Mouse (Mus musculus) liver, embryonic 14.5 days (tissue): Measurements from ENCODE around the gene Pold2. TPM values are rescaled to one million over a fixed set of nuclear protein-coding genes. Genes with fewer than 3 reads are reported as not detected.

ENCODE experiments used
- ATAC-seq: fragments of 200-750 bp; cut with Nextera tagmentation; 2 replicates; pipeline ENCODE4 v1.8.0; 2017; ENCODE audit warnings: moderate number of reproducible peaks, mild to moderate bottlenecking, moderate library complexity; ENCODE audit not compliant: insufficient read depth
- DNase-seq, 3 experiments: peaks; one replicate each; pipeline ENCODE4 v3.0.0-alpha.2; 2012 to 2013; ENCODE audit warnings: low read depth in 3 of 3, low spot score in 3 of 3
- H3K27ac ChIP-seq: fragments of 300-500 bp; sonication (generic); 2 replicates; pipeline ENCODE4 v1.5.1; 2014; ENCODE audit warnings: moderate library complexity, mild to moderate bottlenecking, control low read depth, inconsistent platforms
- H3K27me3 ChIP-seq: fragments of 300-500 bp; sonication (generic); 2 replicates; pipeline ENCODE4 v1.6.1; 2014; ENCODE audit warnings: mild to moderate bottlenecking, low read length, moderate library complexity; ENCODE audit not compliant: control insufficient read depth, insufficient read depth
- H3K36me3 ChIP-seq: fragments of 300-500 bp; sonication (generic); replicated peaks from 2 replicates; pipeline ENCODE4 v1.6.1; 2014; ENCODE audit warnings: low read depth; ENCODE audit not compliant: control insufficient read depth, insufficient read depth
- H3K4me1 ChIP-seq, 2 experiments: fragments of 200-500 bp in 1 of 2; fragments of 300-500 bp in 1 of 2; sonication (generic) in 1 of 2; replicated peaks; 2 replicates each; pipeline ENCODE4 v1.6.1; 2012 to 2014; ENCODE audit warnings: antibody characterized with exemption in 1 of 2, inconsistent platforms in 1 of 2, low read length in 1 of 2; ENCODE audit not compliant: control insufficient read depth in 2 of 2, insufficient read depth in 2 of 2
- H3K4me2 ChIP-seq: fragments of 300-500 bp; sonication (generic); 2 replicates; pipeline ENCODE4 v1.6.1; 2014; ENCODE audit warnings: low read depth, mild to moderate bottlenecking, control low read depth, moderate library complexity
- H3K4me3 ChIP-seq, 2 experiments: fragments of 200-500 bp in 1 of 2; fragments of 300-500 bp in 1 of 2; sonication (generic) in 1 of 2; 2 replicates each; pipeline ENCODE4 v1.5.1; 2012 to 2014; ENCODE audit warnings: low read depth in 2 of 2, low read length in 2 of 2, mild to moderate bottlenecking in 2 of 2, control low read depth in 1 of 2, inconsistent platforms in 1 of 2, moderate library complexity in 1 of 2; ENCODE audit not compliant: insufficient read depth in 1 of 2
- H3K9ac ChIP-seq: fragments of 300-500 bp; sonication (generic); replicated peaks from 2 replicates; pipeline ENCODE4 v1.6.1; 2014; ENCODE audit warnings: mild to moderate bottlenecking, control low read depth, moderate library complexity
- H3K9me3 ChIP-seq: fragments of 300-500 bp; sonication (generic); 2 replicates; pipeline ENCODE4 v1.6.1; 2016; ENCODE audit warnings: low read length, mixed read lengths; ENCODE audit not compliant: control insufficient read depth
- CTCF ChIP-seq: IDR thresholded peaks from 2 replicates; pipeline ENCODE4 v1.5.1; 2016; ENCODE audit warnings: antibody characterized with exemption, low read depth, control low read depth
- EP300 ChIP-seq: IDR thresholded peaks from 2 replicates; pipeline ENCODE4 v1.6.1; 2016; ENCODE audit warnings: antibody characterized with exemption, low read depth
- WGBS: fragments of 180-500 bp; shearing (Covaris S2); extraction: QIAGEN DNeasy Blood & Tissue Kit; methylation state at CpG from one replicate; pipeline ENCODE4 v1.1.7; 2014; ENCODE audit not compliant: insufficient replicate concordance; 5-methylcytosine and 5-hydroxymethylcytosine counted together
- polyA plus RNA-seq, 2 experiments: library from polyadenylated mRNA; depleted of rRNA in 1 of 2; stranded (reverse) in 1 of 2; unstranded in 1 of 2; fragments of >200 nt; fragmentation: Nextera tagmentation in 1 of 2; extraction: Ambion mirVana in 1 of 2; gene quantifications; 2 replicates each; pipeline versions ENCODE4 v1.2.1 to v1.2.3; 2012 to 2014

Pold2 gene
- polyA plus RNA-seq, 2 experiments, result 54.8 to 58.7 TPM

DNA sequence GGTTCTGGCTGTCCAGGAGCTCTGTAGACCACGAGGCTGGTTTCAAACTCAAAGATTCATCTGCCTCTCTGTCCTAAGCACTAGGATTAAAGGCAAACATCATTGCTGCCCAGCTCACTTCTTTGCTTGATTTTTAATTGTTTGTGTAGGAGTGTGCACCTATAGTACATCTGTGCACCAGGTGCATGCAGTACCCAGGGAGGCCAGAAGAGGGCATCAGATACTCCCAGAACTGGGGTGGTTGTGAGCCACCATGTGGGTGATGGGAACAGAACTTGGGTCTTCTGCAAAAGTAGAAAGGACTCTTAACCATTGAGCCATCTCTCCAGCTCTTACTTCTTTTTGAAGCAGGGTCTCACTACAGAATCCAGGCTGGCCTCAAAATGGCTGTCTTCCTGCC lies 19.4 kb downstream of the Pold2 start:
- 43% methylated on average over 1 of the region's 1 CpGs for WGBS
- Histone ChIP-seq H3K4me2 (no peak overlapping the region), H3K36me3 (no peaks in the 10 kb centered on the region), H3K9ac (no peak overlapping the region), H3K9me3 (no peaks in the 10 kb centered on the region), H3K4me1 (0 out of 4 replicates have a peak, but pooled peaks cover 0 to 3% of the 10 kb centered on the region in 2 experiments), H3K27ac (no peak overlapping the region), H3K4me3 (no peak overlapping the region), H3K27me3 (peaks cover 22% of the 10 kb centered on the region)
- no peak for TF ChIP-seq EP300
- peak; percentile 68 for TF ChIP-seq CTCF
- ATAC-seq, result no peak
- no peak for DNase-seq

DNA sequence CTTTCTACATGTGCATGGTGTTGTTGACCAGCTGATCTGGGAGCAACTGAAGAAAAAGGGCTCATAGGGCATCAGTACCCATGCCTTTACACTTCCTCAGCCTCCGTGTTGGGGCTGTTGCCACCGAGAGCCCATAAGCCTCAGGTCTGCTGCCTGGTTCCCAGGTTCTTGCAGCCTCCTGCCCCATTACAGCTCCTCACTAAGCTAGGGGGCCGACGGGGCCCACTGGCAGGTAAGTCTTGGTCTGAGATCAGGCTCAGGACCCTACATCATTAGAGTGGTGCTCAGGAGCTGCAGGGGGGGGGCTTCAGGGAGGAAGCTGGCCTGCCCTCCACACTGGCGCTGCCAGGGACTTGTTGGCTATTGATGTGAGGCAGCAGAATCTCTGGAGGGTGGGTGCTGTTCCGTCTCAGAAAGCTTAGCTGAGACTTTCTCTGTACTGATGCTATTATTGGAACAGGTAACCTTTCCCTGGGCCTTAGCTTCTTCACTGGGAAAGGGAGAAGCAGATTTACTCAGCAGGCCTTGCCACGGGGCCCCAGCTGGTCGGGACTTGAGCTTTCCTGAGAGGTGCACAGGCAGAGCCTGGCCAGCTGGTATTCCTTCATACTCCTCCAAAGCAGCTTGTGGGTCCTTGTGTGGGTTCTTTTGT lies 21.5 kb downstream of the Pold2 start:
- Histone ChIP-seq H3K4me2 (no peak overlapping the region), H3K36me3 (no peaks in the 10 kb centered on the region), H3K27ac (no peak overlapping the region), H3K9ac (no peak overlapping the region), H3K9me3 (no peaks in the 10 kb centered on the region), H3K4me1 (0 out of 4 replicates have a peak, but pooled peaks cover 0 to 3% of the 10 kb centered on the region in 2 experiments), H3K4me3 (no peak overlapping the region), H3K27me3 (peaks cover 7% of the 10 kb centered on the region)
- 62% methylated on average over 8 of the region's 8 CpGs for WGBS
- TF ChIP-seq CTCF, result no peak
- TF ChIP-seq EP300, result no peak
- DNase-seq, result no peak
- no peak for ATAC-seq

DNA sequence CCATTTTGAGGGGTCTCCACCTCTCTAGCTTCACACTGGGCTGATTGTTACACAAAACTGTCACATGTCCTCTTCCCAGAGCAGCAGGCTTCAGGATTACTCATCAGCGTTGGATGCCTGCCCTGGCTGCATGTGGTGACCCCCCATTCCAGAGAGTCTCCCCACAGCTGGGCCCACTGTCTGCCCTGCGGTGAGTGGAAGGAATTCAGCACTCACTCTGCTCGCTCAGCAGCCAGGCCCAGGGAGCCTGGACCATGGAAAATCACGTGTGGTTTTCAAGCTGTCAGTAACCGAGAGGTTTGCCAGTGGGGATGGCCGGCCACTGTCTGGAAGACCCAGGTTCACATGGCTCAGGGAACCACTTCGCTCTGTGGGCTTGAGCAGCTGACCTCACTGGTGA lies 22.2 kb downstream of the Pold2 start:
- ATAC-seq (no peak), DNase-seq (no peak)
- H3K27ac ChIP-seq, result no peak overlapping the region
- WGBS, result 51% methylated on average over 7 of the region's 7 CpGs
- H3K4me1 ChIP-seq, result no peaks in the 10 kb centered on the region
- H3K9me3 ChIP-seq, result no peaks in the 10 kb centered on the region
- H3K36me3 ChIP-seq, result no peaks in the 10 kb centered on the region
- no peak for TF ChIP-seq EP300
- no peak for TF ChIP-seq CTCF
- no peak overlapping the region for H3K4me2 ChIP-seq
- no peak overlapping the region for H3K4me3 ChIP-seq
- 0 out of 2 replicates have a peak, but pooled peaks cover under 1% of the 10 kb centered on the region for H3K27me3 ChIP-seq
- no peak overlapping the region for H3K9ac ChIP-seq

DNA sequence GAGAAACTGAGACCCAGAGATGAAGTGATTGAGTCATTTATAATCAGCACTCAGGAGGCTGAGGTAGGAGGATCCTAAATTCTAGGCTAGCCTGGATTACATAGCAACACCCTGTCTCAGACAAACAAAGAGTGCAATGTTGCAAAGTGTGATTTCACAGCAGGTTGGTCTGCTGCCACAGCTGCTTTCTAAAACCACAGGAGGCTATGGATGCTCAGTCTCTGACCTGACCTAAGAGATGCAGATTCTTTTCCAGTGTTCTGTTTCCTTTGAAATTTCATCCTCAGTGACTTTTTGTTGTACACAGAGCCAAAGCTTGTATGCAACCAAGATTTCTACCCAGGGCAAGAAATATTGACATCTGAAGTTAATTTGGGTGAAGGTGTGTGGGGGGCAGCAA lies 22.6 kb downstream of the Pold2 start:
- Histone ChIP-seq H3K27ac (no peak overlapping the region), H3K4me2 (no peak overlapping the region), H3K27me3 (no peaks in the 10 kb centered on the region), H3K9me3 (no peaks in the 10 kb centered on the region), H3K36me3 (no peaks in the 10 kb centered on the region), H3K4me3 (no peak overlapping the region), H3K4me1 (no peaks in the 10 kb centered on the region), H3K9ac (no peak overlapping the region)
- DNase-seq (no peak), ATAC-seq (no peak)
- TF ChIP-seq EP300 (no peak), CTCF (no peak)

DNA sequence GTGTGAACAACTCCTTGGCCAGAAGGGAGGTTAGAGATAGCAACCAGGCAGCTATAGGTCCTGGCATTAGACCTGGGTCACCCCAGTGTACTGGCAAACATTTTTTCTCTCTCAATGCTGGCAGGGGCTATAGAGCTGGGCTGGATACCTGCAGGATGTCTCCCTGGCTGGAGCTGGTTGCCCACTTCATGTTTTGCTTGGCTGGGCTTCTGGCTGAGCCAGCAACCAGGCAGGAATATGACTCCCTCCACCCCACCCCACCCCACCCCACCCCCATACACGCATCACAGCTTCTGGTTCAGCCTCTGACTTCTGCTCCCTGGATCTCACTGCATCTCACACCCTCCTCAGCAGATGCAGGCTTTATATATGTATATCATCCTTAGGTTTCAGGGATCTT lies 25.8 kb downstream of the Pold2 start:
- H3K4me1 ChIP-seq, result no peaks in the 10 kb centered on the region
- H3K27me3 ChIP-seq, result no peaks in the 10 kb centered on the region

More for the DNA sequence above, 25.8 kb downstream of the Pold2 start:
- Histone ChIP-seq H3K27ac (no peak overlapping the region), H3K9ac (no peak overlapping the region), H3K9me3 (no peaks in the 10 kb centered on the region), H3K36me3 (no peaks in the 10 kb centered on the region), H3K4me2 (no peak overlapping the region), H3K4me3 (no peak overlapping the region)
- 42% methylated on average over 1 of the region's 1 CpGs for WGBS
- DNase-seq, result no peak
- TF ChIP-seq CTCF, result no peak
- TF ChIP-seq EP300, result no peak
- ATAC-seq, result no peak
